Mouse (Mus musculus): Measurements from ENCODE around the gene Macrod2. TPM values are rescaled to one million over a fixed set of nuclear protein-coding genes. Genes with fewer than 3 reads are reported as not detected.

Gene Macrod2
- polyA plus RNA-seq, 1 experiment = 8.3 TPM

Other genes with a start within 250 kb of the Macrod2 start
- not detected in 2 replicates for gene Gm17374, start 243.3 kb upstream of the Macrod2 start, polyA plus RNA-seq (2012; ENCODE audit: insufficient read depth, insufficient read length, missing spikeins)
- gene Esf1, start 224.7 kb upstream of the Macrod2 start, polyA plus RNA-seq (2012; ENCODE audit: insufficient read depth, insufficient read length, missing spikeins) = 10.4 and 16.9 TPM in 2 replicates
- 51.9 and 62.7 TPM in 2 replicates for gene Ndufaf5, start 224.7 kb upstream of the Macrod2 start, polyA plus RNA-seq (2012; ENCODE audit: insufficient read depth, insufficient read length, missing spikeins)
- not detected in 2 replicates for gene Sel1l2, start 5.6 kb upstream of the Macrod2 start, polyA plus RNA-seq (2012; ENCODE audit: insufficient read depth, insufficient read length, missing spikeins)